Mouse (Mus musculus) monocyte, adult 5-6 weeks (primary cell): ENCODE data around the gene Sdsl. TPM values are rescaled to one million over a fixed set of nuclear protein-coding genes. Genes with fewer than 3 reads are reported as not detected.

Experiments used
- ATAC-seq: fragments of 153-309, 156-312 bp; replicated peaks from 2 replicates; pipeline ENCODE4 v1.8.0; 2017; ENCODE audit warnings: mild to moderate bottlenecking; ENCODE audit not compliant: low TSS enrichment, insufficient number of reproducible peaks, severe bottlenecking, poor library complexity, low FRiP score
- total RNA-seq: library from RNA; stranded (forward); fragments of 200-1000, 200-491, 200-594 nt; gene quantifications from 3 replicates; pipeline ENCODE4 v1.2.3, GENCODE M21; 2017

Sdsl gene
- total RNA-seq, 1 experiment from 2014 or later, result not detected

GRCm38 (mm10) chr5:120408933-120409332 is 63.7 kb downstream of the Sdsl start:
- no peak for ATAC-seq

Other genes with a start within 250 kb of the Sdsl start
- gene Lhx5, start 41.1 kb downstream of the Sdsl start, total RNA-seq, result not detected in 3 replicates
- gene Sds, start 3.7 kb upstream of the Sdsl start, total RNA-seq, result not detected in 3 replicates
- 8.9 to 11.3 TPM (median 11.2 TPM) in 3 replicates for gene Plbd2, start 30.8 kb upstream of the Sdsl start, total RNA-seq
- gene Slc8b1, start 38.4 kb upstream of the Sdsl start, total RNA-seq, result 72.9 to 104 TPM (median 90.4 TPM) in 3 replicates
- 8.1 to 8.8 TPM (median 8.5 TPM) in 3 replicates for gene Tpcn1, start 115.9 kb upstream of the Sdsl start, total RNA-seq
- gene Iqcd, start 116.2 kb upstream of the Sdsl start, total RNA-seq, result 0.57 TPM in 1 of 3 replicates, not detected in the others
- 0.43 to 4.0 TPM (median 1.1 TPM) in 3 replicates for gene Rita1, start 139.8 kb upstream of the Sdsl start, total RNA-seq
- 42.2 to 59.5 TPM (median 55.9 TPM) in 3 replicates for gene Ddx54, start 139.9 kb upstream of the Sdsl start, total RNA-seq
- gene Cfap73, start 161.4 kb upstream of the Sdsl start, total RNA-seq, result not detected in 3 replicates
- 0.48 to 0.49 TPM in 2 of 3 replicates, not detected in the other for gene Rasal1, start 176.0 kb upstream of the Sdsl start, total RNA-seq
- gene Dtx1, start 239.1 kb upstream of the Sdsl start, total RNA-seq, result 5.4 to 12.1 TPM (median 8.1 TPM) in 3 replicates